Mouse (Mus musculus): ENCODE measurements around the gene Gdf7. TPM values are rescaled to one million over a fixed set of nuclear protein-coding genes. Genes with fewer than 3 reads are reported as not detected.

Gene Gdf7
- total RNA-seq, 2 experiments from 2014 or later = 0.30 to 0.59 TPM

GRCm38 (mm10) chr12:8298361-8299142, 3.2 kb downstream of the Gdf7 start:
- DNase-seq (ENCODE audit: low spot score in 2 of 2) = no peak

- no peak for DNase-seq (ENCODE audit: low spot score in 2 of 2)
These were observed 4.1 kb downstream of the Gdf7 start for GRCm38 (mm10) chr12:8297586-8298214.

- DNase-seq (ENCODE audit: low spot score in 2 of 2) = no peak
These were observed 5.6 kb downstream of the Gdf7 start for GRCm38 (mm10) chr12:8296154-8296553.

GRCm38 (mm10) chr12:8295307-8295913, 6.3 kb downstream of the Gdf7 start:
- DNase-seq (ENCODE audit: low spot score in 2 of 2) = no peak

DNA sequence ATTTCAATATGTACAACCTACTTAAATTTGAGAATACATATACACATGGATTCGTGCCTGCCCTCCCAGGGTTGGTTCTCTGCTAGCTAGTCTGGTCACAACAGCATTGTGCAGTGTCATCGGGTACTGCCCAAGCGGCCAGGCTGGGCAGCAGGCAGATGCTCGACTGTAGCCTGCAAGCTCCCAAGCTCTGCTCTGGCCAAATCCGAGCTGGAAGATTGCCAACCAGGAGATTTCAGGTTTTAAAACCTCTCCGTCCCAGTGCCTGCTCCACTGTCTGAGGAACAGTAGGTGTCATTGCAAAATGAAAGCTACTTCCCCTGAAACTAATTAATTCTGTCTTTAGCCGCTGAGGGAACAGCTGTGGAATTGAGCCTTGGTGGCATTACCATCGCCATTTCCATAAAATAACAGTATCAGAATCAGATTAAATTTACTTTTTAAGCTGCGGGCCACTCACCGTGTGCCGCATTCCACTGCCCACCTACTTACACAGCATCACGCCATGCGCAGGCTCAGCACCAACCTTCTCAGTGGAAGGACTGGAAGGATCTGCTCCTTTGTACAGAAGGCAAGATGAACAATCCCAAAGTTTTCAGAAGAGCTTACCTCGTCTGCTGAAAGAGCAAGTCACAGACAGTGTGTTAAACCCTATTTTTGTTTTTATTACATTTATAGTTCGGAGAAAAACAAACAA, 10.4 kb downstream of the Gdf7 start:
- DNase-seq (ENCODE audit: low spot score in 2 of 2) = peak in 1 of 2 experiments; percentile 27

GRCm38 (mm10) chr12:8289499-8289898, 12.3 kb downstream of the Gdf7 start:
- no peak for DNase-seq (ENCODE audit: low spot score in 2 of 2)

DNA sequence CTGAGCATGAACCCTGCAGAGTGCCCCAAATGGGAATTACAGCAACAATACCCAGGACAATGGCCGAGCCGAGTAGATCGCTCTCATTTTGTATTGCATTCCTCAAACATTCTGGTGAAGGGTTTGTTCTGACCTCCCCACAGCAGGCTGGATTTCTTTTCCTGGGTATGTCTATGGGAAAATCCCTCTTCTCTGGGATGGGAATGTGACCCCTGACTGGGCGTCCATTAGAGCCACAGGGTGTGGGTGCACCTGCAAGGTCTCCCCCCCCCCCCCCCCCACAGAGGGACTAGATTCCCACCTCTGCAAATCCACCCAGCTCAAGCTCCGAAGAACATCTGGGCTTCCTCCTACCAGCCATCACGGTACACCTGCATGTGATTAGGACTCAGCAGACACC, 12.7 kb downstream of the Gdf7 start:
- no peak for DNase-seq (ENCODE audit: low spot score in 2 of 2)

DNA sequence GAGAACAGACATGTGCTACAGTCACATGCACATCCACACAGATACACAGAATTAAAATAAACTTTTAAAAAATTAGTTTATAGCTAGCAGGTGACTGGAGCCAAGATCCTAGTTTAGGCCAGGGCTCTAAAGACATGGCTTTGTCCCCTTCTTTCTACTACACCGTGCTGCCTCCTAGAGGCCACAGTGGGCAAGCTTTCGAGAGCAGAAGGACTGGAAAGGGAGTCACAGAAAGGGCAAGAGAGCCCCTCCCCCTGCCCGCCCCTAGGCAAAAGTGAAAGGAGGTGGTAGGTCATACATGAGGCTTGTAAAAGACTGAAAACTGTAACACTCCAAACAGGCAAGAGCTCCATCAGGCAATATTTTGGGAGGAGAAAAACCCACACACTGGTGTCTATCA, 13.8 kb downstream of the Gdf7 start:
- DNase-seq (ENCODE audit: low spot score in 2 of 2) = no peak

- no peak for DNase-seq (ENCODE audit: low spot score in 2 of 2)
These were observed 20.3 kb downstream of the Gdf7 start for GRCm38 (mm10) chr12:8281225-8282017.

DNA sequence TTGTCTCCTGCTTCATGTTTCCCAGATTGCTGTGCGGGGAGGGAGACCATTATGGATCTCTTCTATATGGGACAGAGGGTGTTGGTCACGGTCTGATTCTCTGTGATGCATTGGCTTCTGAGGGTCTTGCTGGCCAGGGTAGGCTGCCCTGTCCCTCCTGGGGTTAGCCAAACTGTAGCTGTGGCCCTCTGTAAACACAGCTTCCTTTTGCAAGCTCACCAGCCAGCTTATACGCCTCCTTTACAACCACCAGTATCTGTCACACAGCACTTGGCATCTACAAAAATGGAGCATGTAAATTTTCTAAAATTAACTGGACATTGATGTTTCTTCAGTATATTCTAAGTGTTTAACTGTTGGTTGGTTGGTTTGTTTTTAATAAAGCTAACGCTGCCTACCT, 26.3 kb downstream of the Gdf7 start:
- DNase-seq (ENCODE audit: low spot score in 2 of 2) = no peak

DNA sequence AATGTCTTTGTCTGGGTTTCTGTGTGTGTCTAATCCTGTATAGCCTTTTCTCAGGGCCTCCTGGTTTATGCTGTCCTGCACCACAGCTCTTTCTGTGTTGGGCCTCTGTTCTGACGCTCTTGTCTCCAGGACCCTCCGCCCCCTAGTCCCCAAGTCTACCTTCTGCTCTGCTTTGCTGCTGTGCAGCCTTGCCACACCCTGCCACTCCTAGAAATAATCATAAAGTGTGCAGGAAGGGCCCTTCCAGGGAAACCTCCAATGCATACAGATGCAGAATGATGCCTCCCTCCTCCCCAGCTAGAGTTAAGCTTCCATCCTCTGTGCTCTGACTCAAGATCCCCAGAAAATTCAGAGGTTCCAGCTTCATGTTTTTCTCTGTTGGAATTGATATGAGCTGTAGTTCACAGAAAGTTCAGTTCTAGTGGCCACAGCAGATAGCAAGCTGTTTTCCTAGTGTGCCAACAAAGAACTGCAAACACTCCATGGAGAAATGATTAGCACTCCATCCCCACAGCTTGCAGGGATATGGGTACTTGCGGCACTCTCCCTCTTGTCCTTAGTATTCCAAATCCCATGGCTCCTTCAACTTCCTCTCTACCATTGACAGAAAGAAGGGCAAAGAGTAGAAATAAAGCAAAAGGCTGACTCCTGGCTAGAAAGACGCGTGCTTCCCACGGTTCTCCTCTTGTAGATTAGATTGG, 28.1 kb downstream of the Gdf7 start:
- DNase-seq (ENCODE audit: low spot score in 2 of 2) = no peak

DNA sequence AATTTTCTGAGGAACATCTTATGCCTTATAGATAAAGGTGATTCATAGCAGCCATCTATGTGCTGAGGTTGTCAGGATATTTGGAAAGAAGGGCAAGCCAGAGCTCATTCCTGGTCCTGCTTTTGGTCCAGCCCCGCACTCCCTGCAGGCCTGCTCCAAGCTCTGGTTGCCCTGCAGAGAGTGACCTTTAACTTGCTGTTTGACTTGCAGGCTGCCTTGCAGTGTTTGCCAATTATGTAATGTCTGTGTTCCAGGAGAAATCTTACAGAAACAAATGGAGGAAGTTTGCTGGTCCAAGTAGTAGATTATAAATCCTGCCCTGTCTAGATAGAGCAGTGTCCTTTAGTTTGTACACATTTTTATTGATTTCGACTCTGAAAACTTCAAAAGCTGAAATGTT, 30.3 kb downstream of the Gdf7 start:
- DNase-seq (ENCODE audit: low spot score in 2 of 2) = no peak

GRCm38 (mm10) chr12:8269627-8270026, 32.1 kb downstream of the Gdf7 start:
- DNase-seq (ENCODE audit: low spot score in 2 of 2) = no peak

- DNase-seq (ENCODE audit: low spot score in 2 of 2) = no peak
These were observed 35.4 kb downstream of the Gdf7 start for GRCm38 (mm10) chr12:8266311-8266710.

DNA sequence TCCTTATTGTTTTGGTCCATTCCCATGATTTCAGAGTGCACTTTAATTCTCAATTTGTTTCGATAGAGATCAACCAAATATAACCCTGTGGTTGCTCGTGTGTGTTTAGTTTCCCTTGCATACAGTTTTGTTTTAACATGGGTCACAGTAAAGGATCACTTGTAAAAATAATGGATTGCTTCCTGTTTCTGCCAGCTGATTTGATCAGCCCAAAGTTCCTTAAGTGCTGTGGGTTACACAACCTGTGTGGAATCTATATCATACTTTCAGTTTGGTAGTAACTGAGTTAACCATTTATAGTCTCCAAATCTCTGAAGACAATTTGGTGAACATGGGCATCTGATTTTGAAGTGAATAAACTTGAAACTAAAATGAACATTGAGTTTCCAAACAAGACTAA, 41.5 kb downstream of the Gdf7 start:
- DNase-seq (ENCODE audit: low spot score in 2 of 2) = no peak

Other genes starting within 250 kb of the Gdf7 start
- 10 to 100 TPM; 43.6 to 45.4 TPM for gene Ldah, start 93.8 kb downstream of the Gdf7 start, total RNA-seq (2021)
- 10 to 100 TPM; 18.2 to 18.3 TPM for gene Hs1bp3, start 11.5 kb upstream of the Gdf7 start, total RNA-seq (2021)
- 100 to 1,000 TPM; 360 to 385 TPM for gene Rhob, start 198.1 kb upstream of the Gdf7 start, total RNA-seq (2021)